Mouse (Mus musculus): ENCODE measurements around the gene Spaca3.

GRCm38 (mm10) chr11:80818060-80818697, 40.0 kb upstream of the Spaca3 start:
- TF ChIP-seq CTCF (IDR thresholded peaks at IDR 0.05; ENCODE audit: low read depth) (peak; percentile 92), EP300 (IDR thresholded peaks at IDR 0.05; ENCODE audit: low read depth) (no peak)
